Mouse (Mus musculus) common myeloid progenitor, adult 5-6 weeks (primary cell): Measurements from ENCODE around the gene Igfn1. TPM values are rescaled to one million over a fixed set of nuclear protein-coding genes. Genes with fewer than 3 reads are reported as not detected.

Experiments
- ATAC-seq: replicated peaks from 2 replicates; pipeline ENCODE4 v1.8.0; 2016; ENCODE audit warnings: low read depth, mild to moderate bottlenecking, moderate TSS enrichment, inconsistent platforms; ENCODE audit not compliant: poor library complexity, severe bottlenecking
- total RNA-seq: library from RNA; stranded (forward); fragments of 200-1000, 187-1606 nt; gene quantifications from 2 replicates; pipeline ENCODE4 v1.2.3, GENCODE M21; 2017

Gene Igfn1
- total RNA-seq, 1 experiment from 2014 or later, result not detected

DNA sequence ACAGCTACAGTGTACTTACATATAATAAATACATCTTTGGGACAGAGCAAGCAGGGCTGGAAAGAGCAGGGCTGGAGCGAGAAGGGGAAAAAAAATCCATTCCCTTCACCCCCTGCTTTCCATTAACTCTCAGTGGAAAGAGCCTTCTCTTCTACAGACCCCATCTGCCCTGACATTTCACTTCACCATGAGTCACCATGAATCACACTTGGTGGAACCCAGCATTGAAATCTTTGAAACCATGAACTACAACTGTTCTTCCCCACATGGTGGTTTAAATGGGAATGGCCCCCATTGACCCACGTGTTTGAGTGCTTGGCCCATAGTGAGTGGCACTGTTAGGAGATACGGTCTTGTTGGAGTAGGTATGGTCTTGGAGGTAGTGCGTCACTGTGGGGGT, 4.1 kb upstream of the Igfn1 start:
- no peak for ATAC-seq

DNA sequence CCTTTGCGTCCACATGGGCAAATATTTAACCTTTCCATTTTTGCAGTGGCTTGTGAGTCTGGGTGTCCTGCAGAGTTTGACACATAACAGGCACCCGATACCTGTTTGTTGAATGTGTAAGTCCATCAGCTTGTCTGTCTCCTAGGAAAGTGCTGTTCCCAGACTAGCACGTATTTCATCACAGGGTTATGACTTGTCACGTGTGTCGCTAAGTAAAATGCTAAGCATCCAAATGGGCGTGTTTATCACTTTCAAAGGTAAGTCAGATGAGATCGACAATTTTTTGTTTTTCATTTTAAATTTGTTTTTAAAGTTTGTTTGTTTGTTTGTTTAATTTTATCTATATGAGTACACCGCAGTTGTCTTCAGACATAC, 2.0 kb upstream of the Igfn1 start:
- peak; percentile 14; the same call in 1 of the 2 replicates for ATAC-seq

DNA sequence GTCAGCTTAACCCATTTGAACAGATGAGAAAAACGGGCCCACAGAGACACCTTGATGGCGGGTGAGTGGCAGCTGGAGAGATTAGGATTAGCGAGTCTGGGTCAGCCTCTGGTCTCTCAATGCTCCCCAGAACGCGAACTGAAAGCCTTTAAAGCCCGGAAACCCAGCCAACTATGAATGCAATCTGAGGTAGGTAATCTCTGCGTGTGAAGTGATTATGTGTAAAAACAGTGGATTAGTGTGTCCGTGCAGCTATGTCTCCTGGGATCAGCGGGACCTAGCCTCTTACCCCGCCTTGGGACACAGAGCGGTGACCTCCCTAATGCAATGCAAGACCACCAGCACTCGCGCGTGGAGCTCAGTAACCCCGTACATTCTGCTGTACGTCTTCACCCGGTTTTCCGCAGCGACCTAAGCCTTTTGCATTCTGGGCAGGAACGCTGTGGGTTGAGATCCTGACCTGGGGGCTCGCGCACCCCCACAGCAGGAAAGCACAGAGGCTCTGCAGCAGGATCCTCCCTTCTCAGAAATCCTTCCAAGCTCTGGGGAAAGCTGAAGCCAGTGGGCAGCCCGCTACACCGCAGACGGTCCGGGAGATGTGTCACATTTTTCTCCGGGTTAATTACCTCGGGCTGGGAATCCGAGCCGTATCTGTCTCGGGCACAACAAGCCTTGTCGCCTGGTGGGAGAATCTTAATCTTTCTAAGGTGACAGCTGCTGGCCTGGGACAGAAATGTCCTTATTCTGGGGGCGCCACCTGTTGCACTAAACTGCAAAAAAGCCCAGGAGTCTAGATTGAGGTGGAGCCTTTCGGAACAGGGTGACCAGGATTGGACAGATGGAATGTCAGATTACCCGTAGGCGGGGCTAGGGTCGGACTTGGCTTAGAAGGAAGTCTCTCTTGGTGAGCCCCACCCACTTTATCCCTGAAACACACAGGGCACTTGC, 1.3 kb upstream of the Igfn1 start, which contains the start of gene Tmem9:
Gene Tmem9 (plus strand): TSS at position 940 of the 948 bp plus-strand sequence.
- ATAC-seq, result peak; percentile 97

DNA sequence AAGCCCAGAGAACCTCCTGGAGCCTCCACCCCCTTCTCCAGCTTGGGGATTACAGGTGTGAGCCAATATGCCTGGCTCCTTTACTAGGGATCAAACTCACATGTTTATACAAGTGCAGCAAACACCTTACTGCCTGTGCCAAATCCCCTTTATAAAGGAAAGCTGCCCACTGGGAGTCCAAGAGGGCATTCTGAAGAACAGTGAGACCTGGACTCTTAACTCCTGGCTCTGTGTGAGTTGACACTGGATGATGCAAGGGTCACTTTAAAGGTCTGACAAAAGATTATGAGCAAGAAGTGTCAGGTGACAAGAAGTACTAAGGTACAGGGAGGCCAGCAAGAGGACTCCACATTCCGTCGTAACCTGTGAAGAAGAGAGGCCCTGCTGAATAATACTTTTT, 4.7 kb downstream of the Igfn1 start:
- ATAC-seq, result no peak

DNA sequence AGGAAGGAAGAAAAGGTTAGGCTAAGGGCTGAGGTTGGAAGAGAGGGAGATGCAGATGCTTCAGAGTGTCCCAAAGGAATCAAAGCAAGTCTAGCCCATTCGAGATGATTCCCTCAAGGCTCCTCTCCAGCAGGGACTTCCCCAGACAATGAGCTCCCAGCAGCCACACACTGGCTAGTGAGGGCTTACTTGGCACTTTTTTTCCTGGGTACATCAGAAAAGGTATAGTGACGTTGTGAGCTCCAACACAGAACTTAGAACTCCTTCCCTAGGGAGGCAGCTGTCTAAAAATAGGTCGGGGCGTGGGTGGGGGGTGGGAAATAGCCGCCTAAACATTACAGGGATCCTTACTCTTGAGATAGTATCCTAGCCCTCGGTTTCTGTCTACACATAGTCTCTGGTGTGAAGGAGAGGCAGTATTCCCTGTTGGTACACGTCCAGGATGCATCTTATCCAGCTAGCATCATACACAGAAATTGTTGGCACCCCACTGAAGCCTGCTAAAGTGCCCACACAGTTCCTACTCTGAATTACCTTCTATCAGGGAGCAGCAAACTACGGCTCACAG, 6.3 kb downstream of the Igfn1 start:
- ATAC-seq, result no peak

DNA sequence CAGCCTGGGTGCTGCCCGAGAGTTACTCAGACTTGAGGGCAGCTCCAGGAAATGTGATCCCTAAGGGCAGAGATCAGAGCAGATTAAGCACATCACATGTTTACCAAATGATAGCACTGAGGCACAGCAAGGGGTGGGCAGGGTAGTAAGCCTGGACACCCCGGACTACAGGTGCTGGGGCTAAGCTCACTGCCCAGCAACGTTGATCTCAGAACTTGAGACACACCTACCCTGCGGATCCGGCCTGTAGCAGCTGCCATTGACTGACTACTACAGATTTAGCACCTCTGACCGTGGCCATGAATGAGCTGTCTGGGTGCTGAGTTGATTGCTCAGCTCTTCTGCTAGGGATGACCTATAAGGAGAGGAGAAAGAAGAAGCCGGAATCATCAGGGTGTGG, 8.6 kb downstream of the Igfn1 start:
- ATAC-seq, result no peak

DNA sequence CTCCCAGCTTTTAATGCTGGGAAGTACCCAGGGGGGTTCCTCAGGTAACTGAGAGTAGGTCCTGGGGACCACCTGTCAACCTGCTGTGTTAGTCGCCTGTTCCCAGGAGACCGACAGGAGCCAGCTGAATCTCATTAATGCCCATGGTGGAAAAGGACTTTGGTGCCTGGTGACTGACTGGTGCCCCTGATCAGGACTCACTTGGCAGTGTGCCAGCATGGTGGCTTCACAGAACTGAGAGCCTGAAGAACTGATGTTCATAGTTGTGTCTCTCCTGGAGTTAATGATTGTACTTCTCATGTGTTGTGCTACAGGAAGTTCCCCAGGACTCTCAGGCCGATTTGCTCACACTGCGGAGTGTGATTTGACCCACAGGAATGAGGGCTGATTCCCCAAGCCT, 12.7 kb downstream of the Igfn1 start:
- no peak for ATAC-seq

DNA sequence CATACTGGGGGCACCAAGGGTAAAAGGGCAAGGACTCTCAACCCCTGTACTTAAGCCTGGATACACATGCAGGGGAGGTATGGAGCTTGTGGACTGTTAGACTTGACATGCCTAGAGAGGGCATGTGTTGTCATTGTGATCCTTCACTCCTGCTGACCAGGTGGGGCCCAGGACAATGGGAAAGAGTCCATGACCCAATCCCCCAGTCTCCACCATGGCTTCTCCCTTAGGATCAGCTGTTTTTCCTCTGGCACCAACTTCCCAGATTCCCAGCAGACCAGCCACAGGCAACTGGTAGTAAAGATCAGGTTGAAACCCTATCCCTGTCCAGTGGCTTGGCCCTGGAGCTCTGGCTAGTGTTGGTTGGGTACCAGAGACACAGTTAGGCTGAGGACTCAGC, 16.3 kb downstream of the Igfn1 start:
- ATAC-seq, result no peak

DNA sequence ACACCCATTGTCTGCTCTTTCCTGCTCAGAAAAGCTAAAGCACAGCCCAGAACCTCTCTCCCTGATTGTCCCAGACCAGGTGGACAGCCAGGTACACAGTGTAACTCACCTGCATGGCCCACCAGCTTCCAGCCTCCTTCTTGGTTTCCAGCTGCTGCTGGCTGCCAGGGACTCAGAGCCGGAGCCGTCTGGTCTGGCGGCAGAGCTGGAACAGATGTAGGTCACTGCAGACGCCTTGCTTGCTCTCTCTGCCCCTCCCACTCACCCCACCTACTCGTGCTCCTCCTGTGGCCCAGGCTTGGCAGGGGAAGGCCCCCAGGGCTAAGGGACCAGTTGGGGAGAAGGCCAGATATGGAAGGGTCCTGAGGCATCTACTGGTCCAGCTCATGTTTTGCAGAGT, 22.0 kb downstream of the Igfn1 start:
- no peak for ATAC-seq

DNA sequence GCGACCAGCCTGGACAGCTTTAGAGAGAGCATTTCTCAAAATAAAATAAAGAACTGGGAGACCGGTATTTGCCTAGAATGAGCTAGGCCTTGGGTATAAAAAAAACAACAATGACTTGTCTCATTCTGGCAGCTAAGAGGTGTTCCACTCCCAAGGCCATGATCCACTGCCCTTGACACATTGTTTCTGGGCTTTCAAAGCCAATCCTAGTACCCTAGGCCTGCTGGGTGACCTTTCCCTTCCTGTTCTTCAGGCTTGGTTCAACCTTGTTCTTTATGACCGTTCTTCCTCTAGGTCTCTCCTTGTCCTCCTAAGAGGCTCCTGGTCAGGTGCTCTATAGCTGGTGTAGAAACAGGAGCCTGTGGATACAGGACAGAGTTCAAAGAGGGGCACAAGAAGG, 33.6 kb downstream of the Igfn1 start:
- ATAC-seq, result no peak

DNA sequence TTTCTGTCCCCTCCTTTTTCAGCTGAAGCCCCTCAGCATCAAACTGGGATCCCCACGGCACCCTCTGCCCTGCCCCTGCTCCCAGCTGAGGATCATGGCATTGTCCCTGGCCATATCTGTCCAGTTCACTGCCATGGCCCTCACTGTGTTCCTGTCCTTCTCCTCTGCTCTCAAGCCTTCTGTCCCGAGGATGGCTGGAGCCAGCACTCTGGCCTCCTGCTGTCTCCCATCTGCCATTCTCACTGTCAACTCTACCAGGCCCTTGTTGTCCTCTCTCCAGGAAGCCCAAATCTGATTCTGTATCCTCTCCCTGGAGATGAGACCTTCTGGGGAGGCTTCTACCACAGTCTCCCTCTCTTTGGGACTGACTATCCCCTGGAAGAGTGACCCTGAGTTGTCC, 35.7 kb downstream of the Igfn1 start:
- ATAC-seq, result no peak

DNA sequence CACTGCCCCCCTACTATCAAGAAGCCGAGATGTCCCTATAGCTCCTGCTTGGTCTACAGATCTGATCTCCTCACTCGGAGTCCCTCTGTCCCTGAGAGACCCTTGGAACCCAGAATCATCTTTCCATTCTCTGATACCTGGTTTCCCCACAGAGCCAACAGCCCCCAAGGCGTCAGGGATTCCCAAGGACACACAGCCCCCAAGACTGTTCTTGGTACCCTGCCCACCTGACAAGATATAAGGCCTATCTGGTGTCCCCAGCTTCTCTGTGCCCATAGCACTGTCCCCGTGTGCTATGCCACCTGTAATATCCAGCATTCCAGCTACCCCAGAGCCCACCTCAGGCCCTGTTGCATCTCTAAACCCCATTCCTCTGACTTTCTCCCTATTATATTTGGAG, 38.4 kb downstream of the Igfn1 start:
- no peak for ATAC-seq

DNA sequence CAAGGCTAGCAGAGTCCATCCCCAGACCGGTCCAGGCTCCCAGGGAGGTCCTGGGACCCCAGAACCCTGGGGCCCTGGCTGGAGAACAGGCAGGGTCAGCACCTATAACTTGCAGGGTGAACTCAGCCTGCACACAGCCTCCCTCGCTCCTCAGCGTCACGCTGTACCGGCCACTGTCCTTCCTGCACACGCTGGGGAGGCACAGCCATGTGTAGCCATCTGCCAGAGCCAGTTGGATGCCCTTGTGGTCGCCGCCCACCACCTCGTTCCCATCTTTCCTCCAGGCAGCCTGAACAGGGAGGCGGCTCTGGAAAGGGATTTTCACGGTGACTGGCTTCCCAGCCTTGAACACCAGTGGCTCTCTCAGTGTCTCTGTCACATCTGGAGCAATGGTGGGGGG, 41.6 kb downstream of the Igfn1 start:
- ATAC-seq, result no peak

DNA sequence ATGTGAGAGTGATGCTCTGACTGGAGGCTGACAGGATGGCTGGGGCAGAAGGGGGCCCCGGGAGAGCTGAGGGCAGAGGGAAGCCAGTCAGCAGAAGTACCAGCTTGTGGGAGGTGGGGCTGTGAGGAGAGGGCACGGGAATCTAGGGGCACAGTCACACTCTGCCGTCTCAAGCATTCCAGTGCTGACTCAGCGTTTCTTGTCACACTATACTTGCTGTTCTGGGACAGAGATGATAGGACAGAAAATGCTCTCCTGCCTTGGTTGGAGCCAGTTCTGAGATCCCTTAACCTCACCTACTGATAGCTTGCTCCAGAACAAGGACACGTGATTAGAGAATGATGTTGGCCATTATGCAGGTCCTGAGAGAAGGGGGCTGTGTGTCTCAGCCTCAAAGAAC, 43.0 kb downstream of the Igfn1 start:
- no peak for ATAC-seq

DNA sequence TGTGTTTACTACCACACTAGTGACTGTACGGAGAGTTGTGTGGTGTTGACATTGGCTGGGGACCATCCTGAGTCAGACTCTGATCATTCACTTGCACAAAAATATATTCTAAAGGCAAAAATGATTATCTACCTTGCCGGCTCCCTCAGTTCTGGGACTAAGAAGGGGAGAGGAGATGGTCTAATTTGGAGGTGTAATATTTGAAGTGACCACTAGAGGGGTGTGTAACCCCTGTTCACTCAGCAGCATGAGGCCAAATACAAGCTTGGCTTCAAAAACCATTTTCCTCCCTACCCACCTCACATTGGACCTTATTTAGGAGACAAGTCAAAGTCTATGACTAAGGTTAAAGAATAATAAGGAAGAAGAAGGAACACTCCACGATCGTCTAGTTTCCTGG, 47.7 kb downstream of the Igfn1 start:
- ATAC-seq, result peak; percentile 90

DNA sequence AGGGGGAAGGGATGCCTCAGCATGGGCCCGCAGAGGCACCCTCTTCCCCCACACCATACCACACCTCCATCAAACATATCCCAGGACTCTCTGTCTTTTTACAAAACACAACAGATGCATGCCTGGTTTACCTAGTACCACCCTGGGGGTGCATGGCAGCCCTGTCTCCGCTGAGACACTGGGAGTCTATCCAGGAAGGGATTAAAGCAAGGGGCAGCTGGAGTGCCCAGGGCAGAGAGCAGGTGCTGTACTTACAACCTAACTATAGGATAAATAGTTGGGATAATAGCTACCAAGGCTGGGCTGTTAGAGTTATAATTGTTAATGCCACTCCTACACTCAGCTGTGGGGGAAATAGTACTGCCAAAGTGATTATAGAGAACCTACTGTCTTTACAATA, 57.3 kb downstream of the Igfn1 start:
- no peak for ATAC-seq

DNA sequence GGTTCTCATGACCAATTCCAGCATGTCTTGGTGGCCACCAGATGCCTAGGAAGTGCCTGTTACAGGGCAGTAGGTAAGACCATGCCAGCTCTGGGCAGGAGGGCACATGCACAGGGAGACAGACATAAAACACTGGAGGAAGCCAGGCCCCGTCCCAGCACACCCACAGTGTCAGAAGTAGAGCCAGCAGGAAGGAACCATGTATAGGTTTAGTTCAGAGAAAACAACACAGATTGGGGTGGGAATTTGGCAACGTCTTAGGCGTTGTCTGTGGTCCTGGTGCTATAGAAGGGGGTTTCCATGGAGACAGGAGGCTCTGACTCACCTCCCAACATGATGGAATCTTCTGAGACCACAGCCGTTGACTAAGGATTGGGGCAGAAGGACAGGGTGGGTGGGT, 59.9 kb downstream of the Igfn1 start:
- no peak for ATAC-seq

DNA sequence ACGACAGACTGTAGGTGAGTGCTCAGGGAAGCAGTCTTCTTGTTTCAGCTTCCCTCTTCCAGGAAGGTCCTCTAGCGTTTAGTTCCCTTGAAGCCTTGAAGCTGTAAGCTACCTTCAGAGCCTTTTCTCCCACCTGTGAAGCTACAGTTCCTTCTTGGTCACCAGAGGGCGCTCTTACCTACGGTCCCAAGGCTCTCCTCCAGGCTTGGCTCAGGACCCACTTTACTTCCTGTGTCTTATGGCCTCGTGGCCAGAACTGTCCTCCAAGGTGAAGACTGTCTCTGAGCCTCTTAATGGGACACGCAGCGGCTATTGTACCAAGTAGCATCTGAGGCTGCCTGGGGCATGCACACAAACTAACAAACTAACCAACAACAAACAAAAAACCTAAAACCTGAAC, 60.4 kb downstream of the Igfn1 start:
- peak; percentile 57 for ATAC-seq

DNA sequence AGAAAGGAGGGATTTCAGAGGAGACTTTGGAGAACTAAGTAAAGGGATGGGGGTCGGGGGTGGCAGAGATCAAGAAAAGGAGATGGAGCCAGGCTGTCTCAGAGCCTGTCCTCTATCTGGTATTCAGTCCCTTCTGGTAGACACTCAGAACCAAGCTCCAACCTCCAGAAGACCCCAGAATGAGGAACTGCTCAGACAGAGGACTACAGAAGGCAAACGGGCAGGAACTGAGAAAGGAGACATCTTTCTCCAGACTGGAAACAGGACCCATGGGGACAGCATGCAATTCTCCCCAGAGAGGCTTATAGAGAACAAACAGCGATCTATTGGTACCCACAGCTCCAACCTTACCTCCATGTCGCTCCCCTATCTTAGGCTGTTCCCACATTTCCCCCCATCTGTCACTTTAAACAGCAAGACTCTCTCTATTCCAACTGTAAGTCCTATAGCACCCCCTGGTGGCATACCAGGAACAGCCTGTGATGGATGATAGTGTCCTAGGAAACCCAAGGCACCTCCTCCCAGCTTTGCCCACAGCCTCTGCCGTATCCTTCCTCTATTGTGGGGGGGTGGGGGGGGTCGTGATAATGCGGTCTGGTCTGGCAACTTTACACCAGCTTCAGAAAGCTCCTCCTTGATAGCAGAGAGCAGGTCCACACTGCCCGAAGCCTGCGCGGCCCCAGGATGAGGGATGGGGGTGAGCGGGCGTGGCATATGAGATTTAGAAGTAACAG, 61.4 kb downstream of the Igfn1 start:
- peak; percentile 82 for ATAC-seq

DNA sequence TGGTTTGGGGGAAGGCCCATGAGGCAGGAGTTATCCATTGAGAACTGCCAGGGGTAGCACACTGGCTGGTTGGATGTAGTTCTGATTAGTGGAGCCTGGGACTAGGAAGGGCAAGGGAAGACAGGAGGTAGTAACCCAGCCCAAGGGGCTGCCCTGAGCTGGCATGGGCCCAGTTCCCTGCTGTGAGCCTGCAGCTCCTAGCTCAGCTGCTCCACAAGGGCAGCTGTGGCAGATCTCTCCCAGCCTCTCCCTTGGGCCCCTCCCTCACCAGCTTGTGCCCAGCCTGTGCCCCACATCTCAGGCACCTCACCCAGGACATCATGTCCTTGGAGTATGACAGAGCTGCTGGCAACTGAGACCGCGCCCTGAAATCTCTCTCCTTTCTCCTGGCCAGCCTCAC, 62.4 kb downstream of the Igfn1 start:
- ATAC-seq, result no peak

DNA sequence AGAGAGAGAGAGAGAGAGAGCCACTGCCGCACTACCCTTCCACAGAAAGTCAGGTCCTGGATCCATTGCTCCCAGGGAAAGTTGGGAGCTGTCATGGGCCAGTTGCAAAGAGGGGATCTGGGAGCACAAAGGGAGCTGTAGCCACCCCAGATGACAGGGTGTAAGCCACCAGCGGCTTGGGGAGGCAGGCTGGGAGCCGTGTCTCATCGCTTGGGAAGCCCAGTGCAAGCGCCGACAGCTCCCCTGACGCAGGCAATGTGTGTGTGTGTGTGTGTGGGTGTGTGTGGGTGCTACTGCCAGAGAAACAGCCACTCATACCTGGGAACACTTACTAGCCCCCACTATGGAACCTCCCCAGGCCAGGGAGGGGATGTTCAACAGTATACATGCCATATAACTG, 64.0 kb downstream of the Igfn1 start:
- ATAC-seq, result no peak
